Mouse (Mus musculus): ENCODE measurements at regions not wholly inside any gene's neighbourhood (a gene's known extent, or its start where the extent isn't known, plus 50 kb on each side); places are given as distances from the start of the nearest gene placed in this dataset.

- Histone ChIP-seq H3K27ac (no peak overlapping the region), H3K4me3 (no peak overlapping the region)
- no peak for DNase-seq (ENCODE audit: extremely low spot score in 1 of 2, low spot score in 2 of 2)
- intact Hi-C loops (cut with DNase I) = no loop called here
- TF ChIP-seq CTCF (IDR thresholded peaks at IDR 0.05) = no peak
These were observed 597.0 kb upstream of the Slit2 start for GRCm38 (mm10) chr5:47385930-47386329.

- no peak overlapping the region for H3K27ac ChIP-seq
- no peak overlapping the region for H3K4me3 ChIP-seq
- intact Hi-C loops (cut with DNase I) = no loop called here
- TF ChIP-seq CTCF (IDR thresholded peaks at IDR 0.05) = no peak
- no peak for DNase-seq (ENCODE audit: extremely low spot score in 1 of 2, low spot score in 2 of 2)
These were observed 596.2 kb upstream of the Slit2 start for GRCm38 (mm10) chr5:47386750-47387149.

GRCm38 (mm10) chr5:47390735-47391134 is 592.2 kb upstream of the Slit2 start:
- no peak overlapping the region for H3K4me3 ChIP-seq
- no peak overlapping the region for H3K27ac ChIP-seq
- intact Hi-C loops (cut with DNase I) = no loop called here
- no peak for TF ChIP-seq CTCF (IDR thresholded peaks at IDR 0.05)
- DNase-seq (ENCODE audit: extremely low spot score in 1 of 2, low spot score in 2 of 2) = no peak

GRCm38 (mm10) chr5:47396874-47397273 is 586.1 kb upstream of the Slit2 start:
- TF ChIP-seq CTCF (IDR thresholded peaks at IDR 0.05) = no peak
- no peak for DNase-seq (ENCODE audit: extremely low spot score in 1 of 2, low spot score in 2 of 2)
- H3K4me3 ChIP-seq = no peak overlapping the region
- H3K27ac ChIP-seq = no peak overlapping the region
- intact Hi-C loops (cut with DNase I) = no loop called here

GRCm38 (mm10) chr5:47421916-47422315 is 561.0 kb upstream of the Slit2 start:
- no peak overlapping the region for H3K27ac ChIP-seq
- TF ChIP-seq CTCF (IDR thresholded peaks at IDR 0.05) = no peak
- intact Hi-C loops (cut with DNase I) = no loop called here
- DNase-seq (ENCODE audit: extremely low spot score in 1 of 2, low spot score in 2 of 2) = no peak
- H3K4me3 ChIP-seq = no peak overlapping the region

GRCm38 (mm10) chr5:47426040-47426439 is 556.9 kb upstream of the Slit2 start:
- intact Hi-C loops (cut with DNase I) = no loop called here
- H3K27ac ChIP-seq = no peak overlapping the region
- TF ChIP-seq CTCF (IDR thresholded peaks at IDR 0.05) = no peak
- no peak overlapping the region for H3K4me3 ChIP-seq
- no peak for DNase-seq (ENCODE audit: extremely low spot score in 1 of 2, low spot score in 2 of 2)

GRCm38 (mm10) chr5:47426467-47426866 is 556.5 kb upstream of the Slit2 start:
- Histone ChIP-seq H3K27ac (no peak overlapping the region), H3K4me3 (no peak overlapping the region)
- DNase-seq (ENCODE audit: extremely low spot score in 1 of 2, low spot score in 2 of 2) = no peak
- TF ChIP-seq CTCF (IDR thresholded peaks at IDR 0.05) = no peak
- intact Hi-C loops (cut with DNase I) = no loop called here

DNA sequence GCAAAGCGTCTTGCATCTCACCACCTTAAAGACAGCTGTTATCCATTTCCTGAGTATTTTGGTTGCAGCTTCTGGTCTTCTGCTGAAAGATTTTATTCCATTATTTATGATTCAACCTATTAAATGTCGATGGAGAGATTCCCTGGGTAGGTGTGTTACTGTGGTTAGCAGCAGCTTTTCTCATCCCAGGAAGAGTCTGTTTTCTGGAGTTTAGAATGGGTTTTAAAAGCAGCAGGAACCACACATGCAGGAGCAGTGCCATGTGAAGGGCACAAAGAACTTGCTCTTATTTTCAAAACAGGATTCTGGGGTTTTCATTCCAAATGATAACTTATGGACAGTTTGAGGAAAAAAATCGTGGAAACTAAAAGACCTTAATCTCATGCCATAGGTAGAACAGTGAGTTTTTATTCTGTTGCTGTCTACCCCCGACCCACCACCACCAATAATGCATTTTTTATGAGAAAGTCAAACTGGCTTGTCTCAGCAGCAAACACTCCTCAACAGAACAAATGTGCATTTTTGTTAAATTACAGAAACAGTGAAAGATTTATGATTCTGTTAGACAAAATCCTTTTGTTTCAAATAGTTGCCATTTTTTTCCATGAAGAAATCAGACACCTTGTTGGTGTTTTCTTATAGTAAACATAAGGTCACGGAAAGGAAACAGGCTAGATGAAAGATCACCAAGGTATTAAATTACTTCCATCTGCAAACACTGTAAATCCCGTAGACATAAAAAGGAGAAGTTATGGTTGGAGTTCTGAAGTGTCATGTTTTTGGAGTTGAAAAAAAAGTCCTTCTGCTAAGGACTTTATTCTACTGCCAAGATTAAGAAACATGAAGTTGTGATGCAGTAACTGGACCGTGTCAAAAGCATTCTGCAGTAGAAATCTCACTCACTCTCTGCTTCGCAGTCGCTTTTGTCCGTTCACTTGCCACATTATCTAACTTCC is 553.4 kb upstream of the Slit2 start:
- no peak for DNase-seq (ENCODE audit: extremely low spot score in 1 of 2, low spot score in 2 of 2)
- H3K27ac ChIP-seq = no peak overlapping the region
- no peak for TF ChIP-seq CTCF (IDR thresholded peaks at IDR 0.05)
- intact Hi-C loops (cut with DNase I) = no loop called here
- H3K4me3 ChIP-seq = no peak overlapping the region

GRCm38 (mm10) chr5:47431599-47432328 is 551.2 kb upstream of the Slit2 start:
- no peak for DNase-seq (ENCODE audit: extremely low spot score in 1 of 2, low spot score in 2 of 2)

DNA sequence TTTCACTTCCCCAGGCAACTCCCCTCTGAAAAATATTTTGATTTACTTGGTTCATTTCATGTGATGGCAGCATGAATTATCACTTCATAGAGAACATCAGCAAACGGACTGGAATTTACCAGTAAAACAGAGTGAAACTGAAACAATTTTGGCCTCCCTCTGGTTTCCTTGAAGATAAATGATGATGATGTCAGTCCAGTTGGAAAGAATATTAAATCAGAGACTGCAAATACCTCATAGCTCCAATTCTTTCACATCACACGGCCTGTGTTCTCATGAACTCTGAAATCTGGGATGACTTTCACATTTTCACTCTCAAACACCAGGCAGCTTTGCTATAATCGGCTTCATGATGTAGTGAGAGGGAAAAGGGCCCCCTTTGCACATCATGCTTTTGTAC is 546.5 kb upstream of the Slit2 start:
- H3K4me3 ChIP-seq = no peak overlapping the region
- intact Hi-C loops (cut with DNase I) = no loop called here
- no peak for TF ChIP-seq CTCF (IDR thresholded peaks at IDR 0.05)
- no peak overlapping the region for H3K27ac ChIP-seq
- no peak for DNase-seq (ENCODE audit: extremely low spot score in 1 of 2, low spot score in 2 of 2)

More at GRCm38 (mm10) chr5:47431599-47432328, 551.2 kb upstream of the Slit2 start:
- no peak overlapping the region for H3K4me3 ChIP-seq
- no peak overlapping the region for H3K27ac ChIP-seq
- no peak for TF ChIP-seq CTCF (IDR thresholded peaks at IDR 0.05)
- intact Hi-C loops (cut with DNase I) = no loop called here

GRCm38 (mm10) chr5:47446305-47447028 is 536.5 kb upstream of the Slit2 start:
- intact Hi-C loops (cut with DNase I) = no loop called here
- no peak overlapping the region for H3K4me3 ChIP-seq
- no peak overlapping the region for H3K27ac ChIP-seq
- no peak for TF ChIP-seq CTCF (IDR thresholded peaks at IDR 0.05)
- DNase-seq (ENCODE audit: extremely low spot score in 1 of 2, low spot score in 2 of 2) = no peak

DNA sequence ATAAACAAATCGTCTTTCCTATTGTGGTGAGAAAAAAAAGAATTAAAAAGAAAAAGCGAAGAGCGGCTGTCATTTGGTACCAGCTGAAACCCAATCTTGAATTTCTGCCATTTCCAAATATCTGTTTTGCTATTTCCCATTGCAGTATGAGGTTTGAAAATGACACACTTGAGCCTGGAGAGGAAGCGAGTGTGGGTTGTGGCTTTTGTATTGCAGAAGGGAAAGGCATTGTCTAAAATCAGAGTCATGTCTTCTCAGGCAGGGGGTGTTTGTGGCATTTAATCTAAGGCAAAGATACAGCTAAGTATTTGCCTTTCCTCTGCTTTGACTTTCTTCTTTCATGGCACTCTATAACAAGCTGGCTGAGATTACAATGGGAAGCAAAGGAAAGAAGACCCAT is 518.1 kb upstream of the Slit2 start:
- H3K27ac ChIP-seq = no peak overlapping the region
- DNase-seq (ENCODE audit: extremely low spot score in 1 of 2, low spot score in 2 of 2) = no peak
- H3K4me3 ChIP-seq = no peak overlapping the region
- intact Hi-C loops (cut with DNase I) = no loop called here
- TF ChIP-seq CTCF (IDR thresholded peaks at IDR 0.05) = no peak
